Mouse (Mus musculus) megakaryocyte, embryonic 14.5 days (primary cell): Measurements from ENCODE around the gene Cmtm5. TPM values are rescaled to one million over a fixed set of nuclear protein-coding genes. Genes with fewer than 3 reads are reported as not detected.

Source experiments
- H3K27me3 ChIP-seq: replicated peaks from 2 replicates; pipeline ENCODE3; 2012; ENCODE audit warnings: inconsistent platforms
- H3K36me3 ChIP-seq: replicated peaks from 2 replicates; pipeline ENCODE3; 2012; ENCODE audit warnings: low read length, inconsistent platforms, mixed read lengths
- H3K4me1 ChIP-seq: 2 replicates; pipeline ENCODE4 v1.6.1; 2012; ENCODE audit warnings: inconsistent platforms
- H3K4me3 ChIP-seq: replicated peaks from 2 replicates; pipeline ENCODE3; 2012; ENCODE audit warnings: moderate library complexity, mild to moderate bottlenecking, inconsistent platforms
- H3K9me3 ChIP-seq: 2 replicates; pipeline ENCODE4 v1.6.1; 2012; ENCODE audit warnings: inconsistent platforms
- FLI1 ChIP-seq: IDR thresholded peaks from 2 replicates; pipeline ENCODE4 v1.6.1; 2012; ENCODE audit warnings: low read length, inconsistent platforms, mixed read lengths
- GATA1 ChIP-seq: IDR thresholded peaks from 3 replicates; pipeline ENCODE4 v1.6.1; 2012; ENCODE audit warnings: mixed read lengths, low read length, inconsistent platforms, borderline replicate concordance
- polyA plus RNA-seq: library from polyadenylated mRNA; stranded (reverse); fragments of >175 nt; gene quantifications from 2 replicates; pipeline ENCODE4 v1.2.3, GENCODE M21; 2012; ENCODE audit warnings: low replicate concordance; ENCODE audit not compliant: insufficient read depth

Gene Cmtm5
- polyA plus RNA-seq, 1 experiment: not detected

DNA sequence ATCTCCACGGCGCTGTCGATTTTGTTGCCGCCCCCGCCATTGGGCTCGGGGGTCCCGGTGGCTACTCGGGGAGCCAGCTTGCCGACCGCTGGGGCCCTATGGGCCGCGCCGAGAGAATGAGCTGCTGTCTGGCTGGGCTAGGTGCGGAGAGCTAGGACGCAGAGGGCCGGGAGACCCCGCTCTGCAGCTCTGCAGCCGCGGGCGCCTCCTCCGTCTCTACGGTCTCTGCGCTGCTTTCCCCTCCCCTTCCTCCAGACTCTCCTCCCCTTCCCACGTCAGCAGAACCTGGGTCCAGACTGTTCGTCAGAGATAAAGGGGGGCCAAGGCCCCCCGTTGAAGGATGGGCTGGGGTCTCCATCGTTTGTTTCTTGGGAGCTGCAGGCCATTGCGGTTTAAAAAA is 23.2 kb upstream of the Cmtm5 start, which contains the start of gene Slc22a17:
Gene Slc22a17, minus strand, starts transcription at position 247 of the 400 bp plus-strand sequence.
- H3K4me1 ChIP-seq: peaks cover 22% of the 10 kb centered on the region
- peak within 1 kb of the TSS; percentile 92 for H3K4me3 ChIP-seq
- no peak for TF ChIP-seq GATA1
- no peak for TF ChIP-seq FLI1
- H3K9me3 ChIP-seq: no peaks in the 10 kb centered on the region
- no peaks in the 10 kb centered on the region for H3K36me3 ChIP-seq
- H3K27me3 ChIP-seq: peaks cover 96% of the 10 kb centered on the region

DNA sequence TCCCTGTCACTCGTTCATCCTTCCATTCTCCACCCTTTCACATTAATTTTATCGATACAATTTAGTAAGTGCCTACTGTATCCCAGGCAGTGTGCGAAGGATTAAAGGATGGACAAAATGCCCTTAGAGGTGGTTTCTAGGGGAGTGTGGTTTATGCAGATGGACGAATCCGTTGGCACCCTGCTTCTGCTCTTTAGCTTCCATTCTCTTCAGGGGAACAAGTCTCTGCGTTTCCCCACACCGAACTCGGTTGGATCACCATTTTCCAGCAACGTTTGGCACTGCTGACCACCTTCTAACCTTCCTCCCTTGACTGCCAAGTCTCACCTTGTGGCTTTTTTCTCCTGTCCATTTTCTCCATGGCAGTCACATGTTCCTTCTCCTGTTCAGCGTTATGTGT is 22.7 kb upstream of the Cmtm5 start:
- TF ChIP-seq GATA1 (no peak), FLI1 (no peak)
- Histone ChIP-seq H3K4me1 (peaks cover 22% of the 10 kb centered on the region), H3K4me3 (peak overlapping the region; percentile 92), H3K36me3 (no peaks in the 10 kb centered on the region), H3K9me3 (no peaks in the 10 kb centered on the region), H3K27me3 (peaks cover 94% of the 10 kb centered on the region)

DNA sequence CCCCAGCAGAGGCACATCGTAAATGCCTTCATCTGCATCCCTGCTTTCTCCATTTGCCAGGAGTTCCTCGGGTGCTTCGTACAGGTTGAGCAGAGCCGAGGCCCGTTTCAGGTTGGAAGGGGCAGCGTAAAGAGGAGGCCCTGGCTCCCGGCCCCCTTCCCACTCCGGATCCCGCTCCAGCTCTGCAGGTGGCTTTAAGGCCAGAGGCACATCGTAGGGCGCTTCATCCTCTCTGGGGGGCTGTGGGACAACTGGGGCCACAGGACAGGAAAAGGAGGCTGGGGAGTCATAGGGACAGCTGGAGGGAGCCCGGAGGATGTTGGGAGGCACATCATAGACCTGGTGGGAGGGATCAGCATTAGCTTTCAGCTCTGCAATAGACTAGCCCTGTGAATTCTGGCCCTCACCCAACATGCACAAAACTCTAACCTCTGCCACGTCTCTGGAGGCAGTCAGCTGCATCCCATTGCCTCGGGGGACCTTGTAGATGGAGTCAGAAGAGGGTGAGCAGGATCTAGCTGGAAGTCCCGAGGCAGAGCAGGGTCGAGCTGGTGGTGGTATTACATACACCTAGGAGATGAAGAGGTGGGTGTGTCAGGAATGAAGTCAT is 15.9 kb upstream of the Cmtm5 start:
- Histone ChIP-seq H3K36me3 (no peaks in the 10 kb centered on the region), H3K9me3 (peaks cover 19% of the 10 kb centered on the region), H3K4me3 (no peak overlapping the region), H3K27me3 (peaks cover 91% of the 10 kb centered on the region), H3K4me1 (peaks cover 9% of the 10 kb centered on the region)
- TF ChIP-seq GATA1 (no peak), FLI1 (no peak)

DNA sequence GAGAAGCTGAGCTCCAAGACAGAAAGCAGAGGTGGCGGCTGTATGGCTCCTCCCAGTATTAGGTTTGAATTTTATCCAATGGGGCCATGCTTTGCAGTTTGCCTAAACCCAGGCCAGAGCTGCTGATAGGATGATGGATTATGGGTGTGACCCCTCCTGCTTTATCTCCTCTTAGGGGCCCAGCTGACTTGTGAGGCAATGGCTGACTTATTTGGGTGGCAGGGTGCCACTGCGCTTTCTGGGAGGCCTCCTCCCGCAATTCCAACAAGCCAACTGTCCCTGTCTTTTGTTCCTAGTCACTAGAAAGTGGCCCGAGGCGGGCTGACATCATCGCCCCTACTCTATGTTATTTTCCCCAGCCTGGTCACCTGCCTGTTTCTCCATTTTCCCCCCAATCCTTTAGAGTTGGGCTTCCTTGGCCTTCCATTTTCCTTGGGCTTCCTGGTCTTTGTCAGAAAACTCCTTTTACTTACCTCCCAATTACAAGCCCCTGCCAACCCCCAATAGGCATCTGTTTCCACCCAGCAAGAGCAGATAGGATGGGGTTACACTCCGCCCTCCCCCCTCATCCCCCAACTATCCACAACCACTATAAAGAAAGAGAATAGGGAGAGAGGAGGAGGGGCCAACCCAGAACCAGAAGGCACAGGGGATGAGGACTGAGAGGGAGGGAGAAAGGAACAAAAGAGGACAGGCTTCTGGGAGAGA is 11.3 kb upstream of the Cmtm5 start:
- H3K36me3 ChIP-seq: no peaks in the 10 kb centered on the region
- TF ChIP-seq FLI1 (no peak), GATA1 (no peak)
- H3K4me3 ChIP-seq: no peak overlapping the region
- H3K27me3 ChIP-seq: peaks cover 93% of the 10 kb centered on the region
- H3K4me1 ChIP-seq: peaks cover 38% of the 10 kb centered on the region
- H3K9me3 ChIP-seq: peaks cover 19% of the 10 kb centered on the region

DNA sequence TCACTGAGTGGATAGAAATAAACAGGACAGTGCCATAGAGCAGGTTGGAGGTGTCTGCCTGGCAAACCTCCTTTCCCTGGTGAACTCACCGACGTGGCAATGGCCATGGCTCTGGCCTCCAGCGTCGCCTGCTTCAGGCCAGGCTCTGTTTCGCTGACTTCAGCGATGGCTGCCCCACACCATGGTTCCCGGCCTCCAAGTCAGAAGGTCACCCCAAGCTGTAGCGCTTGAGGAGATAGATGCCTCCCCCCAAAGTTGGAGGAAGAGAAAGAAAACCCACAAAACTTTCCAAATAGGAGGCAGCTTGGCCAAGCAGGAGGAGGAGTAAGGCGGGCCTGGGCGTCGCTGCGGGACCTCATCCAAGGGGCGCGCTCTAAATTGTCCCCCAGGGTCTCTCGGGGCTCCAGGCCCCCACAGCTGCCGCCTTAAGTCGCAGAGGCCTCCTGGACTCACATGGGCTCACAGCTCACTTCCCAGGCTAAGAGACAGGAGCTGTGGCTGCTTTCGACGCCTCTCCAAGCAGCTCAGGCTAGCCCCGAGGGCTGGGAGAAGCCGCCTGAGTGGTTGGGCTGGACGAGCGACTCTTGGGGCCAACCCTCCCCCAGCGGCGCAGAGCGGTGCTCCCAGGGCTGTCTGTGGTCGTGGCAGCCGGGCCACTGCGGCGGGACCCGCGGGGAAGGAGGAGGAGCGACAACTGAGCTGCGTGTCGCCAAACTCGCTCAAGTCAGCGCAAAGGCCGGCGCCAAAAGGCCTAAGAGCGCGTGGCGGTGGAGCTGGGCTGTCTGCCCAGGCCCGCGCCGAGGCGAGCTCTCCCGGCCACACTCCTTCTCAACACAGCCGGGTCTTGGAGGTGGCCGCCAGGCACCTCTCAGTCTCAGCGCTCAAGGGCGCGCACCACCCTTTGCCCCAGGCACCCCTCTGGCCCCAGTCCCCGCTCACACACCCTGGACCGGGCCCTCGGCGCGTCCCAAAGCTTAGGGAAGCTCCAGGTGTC is 10.4 kb upstream of the Cmtm5 start, which contains the start of gene Efs:
Gene Efs, minus strand, starts transcription at position 778 of the 994 bp plus-strand sequence.
- peaks cover 15% of the 10 kb centered on the region for H3K9me3 ChIP-seq
- H3K36me3 ChIP-seq: no peaks in the 10 kb centered on the region
- TF ChIP-seq FLI1 (no peak), GATA1 (no peak)
- H3K27me3 ChIP-seq: peaks cover 88% of the 10 kb centered on the region
- peak within 1 kb of the TSS; percentile 80 for H3K4me3 ChIP-seq
- H3K4me1 ChIP-seq: peaks cover 47% of the 10 kb centered on the region

DNA sequence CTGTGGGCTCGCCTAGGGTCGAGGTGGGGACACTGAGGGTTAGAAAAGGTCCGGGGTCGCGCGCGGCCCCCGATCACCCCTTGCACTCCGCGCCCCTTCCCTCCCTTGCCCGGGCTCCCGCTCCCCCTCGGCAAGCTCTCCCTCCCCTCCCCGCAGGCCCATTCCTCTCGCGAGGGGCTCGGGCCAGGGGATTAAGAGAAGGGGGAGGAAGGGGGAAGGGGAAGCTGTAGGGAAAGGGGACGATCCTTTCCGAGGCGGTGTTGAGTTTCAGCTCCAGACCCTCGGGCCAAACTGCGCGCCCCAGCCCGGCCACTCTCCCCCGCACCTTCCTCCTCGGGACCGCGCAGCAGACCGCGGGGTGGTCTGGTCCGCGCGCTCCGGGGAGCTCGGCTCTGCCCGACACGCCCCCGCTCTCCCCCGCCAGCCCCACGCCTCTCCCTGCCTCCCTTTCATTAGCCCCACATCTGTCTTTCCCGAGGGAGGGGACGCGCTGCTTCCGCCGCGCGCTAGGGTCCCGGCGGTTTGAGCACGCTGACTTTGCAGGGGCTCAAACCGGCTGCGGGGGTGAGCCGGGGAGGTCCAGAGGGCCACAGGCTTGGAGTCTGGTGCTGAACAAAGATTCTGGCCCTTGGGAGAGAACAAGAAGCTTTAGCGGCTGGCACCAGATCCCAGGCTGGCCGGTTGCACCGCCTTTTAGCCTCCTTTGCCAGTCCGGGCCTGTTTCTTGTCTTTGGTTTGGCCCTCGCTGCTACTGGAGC is 9.5 kb upstream of the Cmtm5 start:
- Histone ChIP-seq H3K9me3 (peaks cover 6% of the 10 kb centered on the region), H3K36me3 (no peaks in the 10 kb centered on the region), H3K4me3 (peak overlapping the region; percentile 80), H3K4me1 (peaks cover 56% of the 10 kb centered on the region), H3K27me3 (peaks cover 83% of the 10 kb centered on the region)
- no peak for TF ChIP-seq GATA1
- no peak for TF ChIP-seq FLI1

DNA sequence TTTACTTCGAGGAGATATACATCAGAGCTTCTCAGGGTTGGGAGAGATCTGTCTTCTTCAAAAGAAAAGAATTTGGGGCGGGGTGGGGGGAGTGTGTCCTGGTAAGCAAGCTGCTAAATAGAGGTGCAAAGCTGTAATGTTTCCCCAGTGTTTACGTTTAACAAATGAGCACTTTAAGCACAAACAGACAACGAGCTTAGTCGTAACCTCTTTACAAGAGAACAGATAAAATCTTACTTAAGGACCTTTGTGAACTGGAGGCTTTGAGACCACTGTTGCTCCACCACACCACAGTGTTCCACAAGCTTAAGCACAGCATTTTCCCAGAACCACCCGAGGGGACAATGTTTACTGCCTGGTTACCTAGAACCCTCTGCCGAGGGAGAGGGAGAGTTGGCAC is 8.8 kb upstream of the Cmtm5 start:
- no peak for TF ChIP-seq GATA1
- Histone ChIP-seq H3K9me3 (no peaks in the 10 kb centered on the region), H3K27me3 (peaks cover 83% of the 10 kb centered on the region)

DNA sequence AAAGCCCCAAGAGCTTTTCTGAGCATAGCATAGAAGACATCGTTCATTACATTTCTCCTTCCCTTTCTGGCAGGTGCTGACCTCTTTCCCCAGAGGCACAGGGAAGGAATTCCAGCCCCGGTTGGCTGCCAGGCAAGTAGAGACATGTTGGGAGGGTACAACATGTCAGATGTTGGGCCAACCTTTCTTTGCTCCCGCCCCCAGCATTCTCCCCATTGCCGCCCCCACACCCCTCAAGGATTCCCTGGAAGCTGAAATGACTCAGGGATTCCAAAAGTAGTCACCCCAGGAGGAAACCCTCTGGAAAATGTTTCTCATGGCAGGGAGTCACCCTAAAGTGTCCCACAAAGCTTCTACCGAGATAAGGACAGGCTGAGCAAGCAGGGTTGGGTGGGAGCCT is 6.3 kb upstream of the Cmtm5 start:
- no peak overlapping the region for H3K4me3 ChIP-seq
- H3K9me3 ChIP-seq: no peaks in the 10 kb centered on the region
- no peaks in the 10 kb centered on the region for H3K36me3 ChIP-seq
- TF ChIP-seq FLI1 (no peak), GATA1 (no peak)
- H3K27me3 ChIP-seq: peaks cover 77% of the 10 kb centered on the region
- peaks cover 58% of the 10 kb centered on the region for H3K4me1 ChIP-seq

More for the DNA sequence above, 8.8 kb upstream of the Cmtm5 start:
- Histone ChIP-seq H3K4me1 (peaks cover 57% of the 10 kb centered on the region), H3K36me3 (no peaks in the 10 kb centered on the region), H3K4me3 (no peak overlapping the region)

DNA sequence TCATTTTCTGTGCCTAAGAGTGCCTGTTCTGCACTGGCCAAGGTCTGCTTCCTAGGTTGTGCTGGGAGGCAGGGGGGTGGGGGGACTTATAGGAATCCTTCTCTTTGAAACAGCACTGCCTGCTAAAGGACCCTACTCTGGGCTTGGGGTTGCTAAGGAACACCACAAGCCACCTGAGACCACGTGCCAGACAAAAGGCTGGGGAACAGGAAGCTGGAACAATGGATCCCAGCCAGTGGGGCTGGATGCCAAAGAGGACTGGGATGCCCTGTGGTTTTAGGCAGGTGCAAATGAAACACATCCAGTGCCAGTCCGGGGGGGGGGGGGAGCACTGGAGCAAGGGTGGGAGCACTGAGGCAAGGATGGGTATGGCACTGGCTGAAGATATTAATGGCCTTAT is 5.6 kb upstream of the Cmtm5 start:
- TF ChIP-seq FLI1: no peak
- no peak for TF ChIP-seq GATA1

More for the DNA sequence above, 5.6 kb upstream of the Cmtm5 start:
- peaks cover 77% of the 10 kb centered on the region for H3K27me3 ChIP-seq
- H3K4me3 ChIP-seq: no peak overlapping the region
- H3K9me3 ChIP-seq: no peaks in the 10 kb centered on the region
- H3K4me1 ChIP-seq: peaks cover 51% of the 10 kb centered on the region
- no peaks in the 10 kb centered on the region for H3K36me3 ChIP-seq
